Mouse (Mus musculus): ENCODE measurements around the gene Tmem130. TPM values are rescaled to one million over a fixed set of nuclear protein-coding genes. Genes with fewer than 3 reads are reported as not detected.
A peak's percentile ranks its signal among the peaks of the same experiment; 100 is the strongest.

The Tmem130 gene
- polyA plus RNA-seq, 1 experiment, result not detected

GRCm38 (mm10) chr5:144737101-144737500 is 24.5 kb downstream of the Tmem130 start:
- no peak for TF ChIP-seq CTCF (IDR thresholded peaks at IDR 0.05; ENCODE audit: low read depth, low read length)
- TF ChIP-seq POLR2A (IDR thresholded peaks at IDR 0.05; ENCODE audit: borderline replicate concordance, low read depth, low read length), result no peak
- Histone ChIP-seq H3K4me3 (ENCODE audit: insufficient read depth, low read length) (no peak overlapping the region), H3K4me1 (ENCODE audit: control insufficient read depth, insufficient read depth, low read length) (no peaks in the 10 kb centered on the region), H3K27ac (ENCODE audit: insufficient read depth, low read depth, low read length) (no peak overlapping the region)

GRCm38 (mm10) chr5:144734949-144735348 is 26.7 kb downstream of the Tmem130 start:
- Histone ChIP-seq H3K4me3 (ENCODE audit: insufficient read depth, low read length) (no peak overlapping the region), H3K4me1 (ENCODE audit: control insufficient read depth, insufficient read depth, low read length) (no peaks in the 10 kb centered on the region), H3K27ac (ENCODE audit: insufficient read depth, low read depth, low read length) (no peak overlapping the region)
- TF ChIP-seq POLR2A (IDR thresholded peaks at IDR 0.05; ENCODE audit: borderline replicate concordance, low read depth, low read length), result no peak
- TF ChIP-seq CTCF (IDR thresholded peaks at IDR 0.05; ENCODE audit: low read depth, low read length), result peak; percentile 89

GRCm38 (mm10) chr5:144733953-144734352 is 27.7 kb downstream of the Tmem130 start:
- Histone ChIP-seq H3K4me1 (ENCODE audit: control insufficient read depth, insufficient read depth, low read length) (no peaks in the 10 kb centered on the region), H3K27ac (ENCODE audit: insufficient read depth, low read depth, low read length) (no peak overlapping the region), H3K4me3 (ENCODE audit: insufficient read depth, low read length) (no peak overlapping the region)
- TF ChIP-seq POLR2A (IDR thresholded peaks at IDR 0.05; ENCODE audit: borderline replicate concordance, low read depth, low read length) (no peak), CTCF (IDR thresholded peaks at IDR 0.05; ENCODE audit: low read depth, low read length) (peak; percentile 52)

- H3K4me1 ChIP-seq (ENCODE audit: control insufficient read depth, insufficient read depth, low read length), result no peaks in the 10 kb centered on the region
- H3K4me3 ChIP-seq (ENCODE audit: insufficient read depth, low read length), result no peak overlapping the region
- H3K27ac ChIP-seq (ENCODE audit: insufficient read depth, low read depth, low read length), result no peak overlapping the region
- TF ChIP-seq CTCF (IDR thresholded peaks at IDR 0.05; ENCODE audit: low read depth, low read length) (no peak), POLR2A (IDR thresholded peaks at IDR 0.05; ENCODE audit: borderline replicate concordance, low read depth, low read length) (no peak)
Measured at GRCm38 (mm10) chr5:144729216-144729615, 32.4 kb downstream of the Tmem130 start.

- TF ChIP-seq POLR2A (IDR thresholded peaks at IDR 0.05; ENCODE audit: borderline replicate concordance, low read depth, low read length) (no peak), CTCF (IDR thresholded peaks at IDR 0.05; ENCODE audit: low read depth, low read length) (no peak)
- no peak overlapping the region for H3K27ac ChIP-seq (ENCODE audit: insufficient read depth, low read depth, low read length)
- no peak overlapping the region for H3K4me3 ChIP-seq (ENCODE audit: insufficient read depth, low read length)
- H3K4me1 ChIP-seq (ENCODE audit: control insufficient read depth, insufficient read depth, low read length), result no peaks in the 10 kb centered on the region
Measured at GRCm38 (mm10) chr5:144728237-144728636, 33.4 kb downstream of the Tmem130 start.

GRCm38 (mm10) chr5:144727119-144727518 is 34.5 kb downstream of the Tmem130 start:
- H3K4me1 ChIP-seq (ENCODE audit: control insufficient read depth, insufficient read depth, low read length), result no peaks in the 10 kb centered on the region

GRCm38 (mm10) chr5:144725554-144725953 is 36.1 kb downstream of the Tmem130 start:
- TF ChIP-seq POLR2A (IDR thresholded peaks at IDR 0.05; ENCODE audit: borderline replicate concordance, low read depth, low read length) (no peak), CTCF (IDR thresholded peaks at IDR 0.05; ENCODE audit: low read depth, low read length) (no peak)
- no peak overlapping the region for H3K4me3 ChIP-seq (ENCODE audit: insufficient read depth, low read length)
- H3K4me1 ChIP-seq (ENCODE audit: control insufficient read depth, insufficient read depth, low read length), result no peaks in the 10 kb centered on the region
- H3K27ac ChIP-seq (ENCODE audit: insufficient read depth, low read depth, low read length), result no peak overlapping the region

More at GRCm38 (mm10) chr5:144727119-144727518, 34.5 kb downstream of the Tmem130 start:
- no peak for TF ChIP-seq POLR2A (IDR thresholded peaks at IDR 0.05; ENCODE audit: borderline replicate concordance, low read depth, low read length)
- peak; percentile 87 for TF ChIP-seq CTCF (IDR thresholded peaks at IDR 0.05; ENCODE audit: low read depth, low read length)
- no peak overlapping the region for H3K4me3 ChIP-seq (ENCODE audit: insufficient read depth, low read length)
- no peak overlapping the region for H3K27ac ChIP-seq (ENCODE audit: insufficient read depth, low read depth, low read length)

GRCm38 (mm10) chr5:144724926-144725325 is 36.7 kb downstream of the Tmem130 start:
- H3K4me3 ChIP-seq (ENCODE audit: insufficient read depth, low read length), result no peak overlapping the region
- H3K4me1 ChIP-seq (ENCODE audit: control insufficient read depth, insufficient read depth, low read length), result no peaks in the 10 kb centered on the region
- H3K27ac ChIP-seq (ENCODE audit: insufficient read depth, low read depth, low read length), result no peak overlapping the region
- no peak for TF ChIP-seq POLR2A (IDR thresholded peaks at IDR 0.05; ENCODE audit: borderline replicate concordance, low read depth, low read length)
- TF ChIP-seq CTCF (IDR thresholded peaks at IDR 0.05; ENCODE audit: low read depth, low read length), result no peak

- H3K27ac ChIP-seq (ENCODE audit: insufficient read depth, low read depth, low read length), result no peak overlapping the region
- TF ChIP-seq CTCF (IDR thresholded peaks at IDR 0.05; ENCODE audit: low read depth, low read length) (no peak), POLR2A (IDR thresholded peaks at IDR 0.05; ENCODE audit: borderline replicate concordance, low read depth, low read length) (no peak)
- H3K4me1 ChIP-seq (ENCODE audit: control insufficient read depth, insufficient read depth, low read length), result no peaks in the 10 kb centered on the region
- H3K4me3 ChIP-seq (ENCODE audit: insufficient read depth, low read length), result no peak overlapping the region
Measured at GRCm38 (mm10) chr5:144720281-144720680, 41.3 kb downstream of the Tmem130 start.

- no peak for TF ChIP-seq POLR2A (IDR thresholded peaks at IDR 0.05; ENCODE audit: borderline replicate concordance, low read depth, low read length)
- TF ChIP-seq CTCF (IDR thresholded peaks at IDR 0.05; ENCODE audit: low read depth, low read length), result no peak
Measured at GRCm38 (mm10) chr5:144719781-144720180, 41.8 kb downstream of the Tmem130 start.

GRCm38 (mm10) chr5:144717186-144717585 is 44.4 kb downstream of the Tmem130 start:
- H3K4me1 ChIP-seq (ENCODE audit: control insufficient read depth, insufficient read depth, low read length), result no peaks in the 10 kb centered on the region
- TF ChIP-seq POLR2A (IDR thresholded peaks at IDR 0.05; ENCODE audit: borderline replicate concordance, low read depth, low read length) (no peak), CTCF (IDR thresholded peaks at IDR 0.05; ENCODE audit: low read depth, low read length) (no peak)
- no peak overlapping the region for H3K27ac ChIP-seq (ENCODE audit: insufficient read depth, low read depth, low read length)
- no peak overlapping the region for H3K4me3 ChIP-seq (ENCODE audit: insufficient read depth, low read length)

More at GRCm38 (mm10) chr5:144719781-144720180, 41.8 kb downstream of the Tmem130 start:
- H3K4me1 ChIP-seq (ENCODE audit: control insufficient read depth, insufficient read depth, low read length), result no peaks in the 10 kb centered on the region
- no peak overlapping the region for H3K27ac ChIP-seq (ENCODE audit: insufficient read depth, low read depth, low read length)
- H3K4me3 ChIP-seq (ENCODE audit: insufficient read depth, low read length), result no peak overlapping the region

All from bone marrow macrophage, adult 2 months (primary cell).